Mouse (Mus musculus) embryonic fibroblast, embryonic 13.5 days (primary cell): ENCODE data around the gene Nckap5.

Source experiments
- CTCF ChIP-seq: IDR thresholded peaks from 2 replicates; pipeline ENCODE4 v1.5.1; 2011; ENCODE audit warnings: mild to moderate bottlenecking, control low read depth, low read length, moderate library complexity, borderline replicate concordance; ENCODE audit not compliant: insufficient read depth
- POLR2A ChIP-seq: IDR thresholded peaks from 2 replicates; pipeline ENCODE4 v1.6.1; 2011; ENCODE audit warnings: low read depth, mild to moderate bottlenecking, control low read depth, low read length, moderate library complexity

GRCm38 (mm10) chr1:126738291-126738640 is 92.3 kb downstream of the Nckap5 start:
- no peak for TF ChIP-seq CTCF
- no peak for TF ChIP-seq POLR2A
